Mouse (Mus musculus): ENCODE measurements around the gene Tob1.

The Tob1 gene

DNA sequence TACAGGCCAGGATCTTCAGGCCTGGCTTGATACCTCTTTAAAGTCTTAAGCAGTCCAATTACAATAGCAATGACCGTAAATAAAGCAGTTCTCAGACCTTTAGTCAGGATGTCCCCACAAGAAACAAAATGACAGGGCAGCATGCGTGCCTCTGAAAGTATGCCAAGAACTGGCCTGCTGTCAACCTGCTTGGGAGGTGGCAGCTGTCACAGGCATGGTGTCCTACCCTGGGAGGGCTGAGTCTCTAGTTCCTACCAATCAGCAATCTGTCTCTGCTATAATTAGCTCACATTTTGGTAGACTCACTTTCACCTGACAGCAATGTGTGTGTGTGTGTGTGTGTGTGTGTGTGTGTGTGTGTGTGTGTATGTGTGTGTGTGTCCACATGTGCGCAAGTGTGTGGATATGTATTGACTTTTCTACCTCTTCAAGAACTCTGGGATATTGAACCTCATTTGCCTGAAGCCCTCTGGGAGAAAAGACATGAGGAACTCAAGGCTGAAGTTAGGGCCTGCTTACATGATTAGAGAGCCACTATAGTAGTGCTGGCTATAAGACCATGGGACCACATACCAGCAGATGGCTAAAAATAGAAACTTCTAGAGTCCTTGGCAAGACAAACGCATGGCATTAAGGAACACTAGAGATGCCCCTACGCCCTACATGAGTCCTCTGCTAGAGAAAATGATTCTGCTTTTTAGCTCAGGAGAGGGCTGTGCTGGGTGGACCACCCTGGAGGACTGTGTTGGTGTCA lies 18.1 kb downstream of the Tob1 start:
- DNase-seq (ENCODE audit: low read depth, low spot score): no peak

GRCm38 (mm10) chr11:94230244-94230643 lies 19.0 kb downstream of the Tob1 start:
- no peak for DNase-seq (ENCODE audit: low read depth, low spot score)

DNA sequence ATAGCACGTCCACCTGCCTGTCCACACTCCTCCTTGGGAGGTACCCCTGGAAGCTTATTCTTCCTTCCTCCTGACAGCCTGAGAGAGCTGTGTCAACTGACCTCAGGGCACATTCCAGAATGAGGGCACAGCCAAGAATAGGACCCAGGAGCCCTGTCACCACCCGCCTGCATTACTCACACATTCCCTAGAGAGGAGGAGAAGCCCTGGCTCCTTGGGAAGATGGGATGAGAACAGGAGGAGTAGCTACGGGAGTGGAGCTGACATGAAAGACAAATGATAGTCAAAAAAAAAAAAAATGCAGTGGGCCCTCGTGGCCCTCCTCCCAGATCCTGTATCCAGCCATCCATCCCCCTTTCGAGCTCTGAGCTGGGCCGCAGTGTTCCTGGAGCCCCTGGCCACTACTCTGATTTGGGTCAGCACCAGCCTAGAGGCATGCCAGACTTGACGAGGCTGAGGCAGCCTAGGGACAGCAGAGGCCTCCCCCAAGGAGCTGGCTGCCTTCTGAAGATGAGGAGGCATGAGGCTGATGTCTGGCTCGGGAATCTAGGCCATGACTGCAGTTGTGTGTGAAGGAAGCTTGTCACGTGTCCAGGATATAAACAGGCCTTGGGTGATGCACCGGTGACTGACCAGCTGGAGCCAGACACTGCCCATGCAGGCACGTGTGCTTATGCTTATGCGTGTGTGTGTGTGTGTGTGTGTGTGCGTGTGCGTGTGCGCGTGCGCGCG lies 20.7 kb downstream of the Tob1 start:
- no peak for DNase-seq (ENCODE audit: low read depth, low spot score)

GRCm38 (mm10) chr11:94233405-94233804 lies 22.2 kb downstream of the Tob1 start:
- no peak for DNase-seq (ENCODE audit: low read depth, low spot score)

GRCm38 (mm10) chr11:94234380-94234779 lies 23.1 kb downstream of the Tob1 start:
- DNase-seq (ENCODE audit: low read depth, low spot score): no peak

DNA sequence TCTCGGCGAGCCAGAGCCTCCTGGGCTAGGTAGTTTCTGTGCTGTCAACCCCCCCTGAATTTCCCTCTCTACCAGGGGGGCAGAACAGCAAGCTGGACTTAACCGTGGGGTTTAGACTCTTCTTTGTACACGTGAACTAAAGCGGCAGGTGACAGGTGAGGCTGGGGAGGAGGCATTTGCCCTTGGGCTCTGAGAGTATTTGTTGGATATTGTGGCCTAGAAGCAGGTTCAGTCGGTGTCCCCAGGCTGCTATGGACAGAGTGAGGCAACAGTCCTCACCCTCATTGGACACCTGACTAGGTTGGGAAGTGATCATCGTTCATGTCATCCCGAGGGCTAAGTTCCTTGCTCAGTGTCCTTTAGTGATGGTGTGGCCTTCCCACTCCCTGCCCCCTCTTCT lies 23.6 kb downstream of the Tob1 start:
- DNase-seq (ENCODE audit: low read depth, low spot score): no peak

GRCm38 (mm10) chr11:94236074-94236473 lies 24.8 kb downstream of the Tob1 start:
- peak; percentile 71 for DNase-seq (ENCODE audit: low read depth, low spot score)

DNA sequence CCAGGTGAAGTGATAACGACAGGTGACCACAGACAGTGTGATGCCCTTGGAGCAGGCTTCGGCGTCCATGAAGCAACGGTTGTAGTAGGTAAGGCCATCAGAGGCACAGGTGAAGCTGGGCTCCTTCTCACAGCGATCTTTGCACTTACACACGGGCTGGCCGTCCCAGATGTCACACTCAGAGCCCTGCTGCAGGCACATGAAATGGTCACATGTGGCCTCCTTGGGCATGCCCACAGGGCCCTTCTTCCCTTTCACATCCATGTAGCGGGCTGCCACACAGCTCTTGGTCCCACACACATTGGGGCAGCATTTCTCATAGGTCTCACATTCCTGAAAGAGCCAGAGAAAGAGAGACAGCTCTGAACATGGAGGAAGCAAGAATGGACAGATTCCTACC lies 27.5 kb downstream of the Tob1 start:
- no peak for DNase-seq (ENCODE audit: low read depth, low spot score)

- DNase-seq (ENCODE audit: low read depth, low spot score): peak; percentile 53
Observed at GRCm38 (mm10) chr11:94239706-94240105, 28.5 kb downstream of the Tob1 start.

DNA sequence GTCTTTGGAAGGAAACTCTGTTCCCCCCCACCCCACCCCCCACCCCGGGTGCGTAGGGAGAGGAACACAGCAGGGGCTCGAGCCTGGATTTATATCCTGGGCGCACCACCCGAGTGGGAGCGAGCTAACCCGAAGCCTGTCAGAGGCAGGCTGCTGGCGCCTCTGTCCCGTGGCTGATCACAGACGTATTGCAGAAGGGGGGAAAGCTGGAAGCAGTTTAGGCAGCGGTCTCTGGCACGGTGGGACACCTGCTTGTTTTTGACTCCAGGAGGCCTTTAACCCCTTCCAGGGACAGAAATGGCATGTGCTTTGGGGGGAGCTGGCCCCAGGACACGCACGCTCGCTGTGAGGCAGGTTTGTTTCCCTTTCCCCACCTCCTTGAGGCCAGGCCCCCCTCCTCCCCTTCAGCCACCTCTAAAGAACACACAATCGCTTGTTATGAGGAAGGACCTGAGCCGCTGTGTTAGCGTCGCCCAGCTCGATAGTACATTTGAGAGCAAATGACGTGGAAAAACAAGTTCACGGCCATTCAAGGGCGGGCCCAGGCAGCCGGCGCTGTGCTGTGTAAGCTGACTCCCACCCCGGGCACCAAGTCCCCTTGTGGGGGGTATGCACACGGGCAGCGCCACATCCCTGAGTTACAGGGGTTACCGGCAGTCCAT lies 31.6 kb downstream of the Tob1 start:
- DNase-seq (ENCODE audit: low read depth, low spot score): no peak

- DNase-seq (ENCODE audit: low read depth, low spot score): no peak
Observed at GRCm38 (mm10) chr11:94243422-94244180, 32.3 kb downstream of the Tob1 start.

- DNase-seq (ENCODE audit: low read depth, low spot score): no peak
Observed at GRCm38 (mm10) chr11:94244385-94244784, 33.1 kb downstream of the Tob1 start.

DNA sequence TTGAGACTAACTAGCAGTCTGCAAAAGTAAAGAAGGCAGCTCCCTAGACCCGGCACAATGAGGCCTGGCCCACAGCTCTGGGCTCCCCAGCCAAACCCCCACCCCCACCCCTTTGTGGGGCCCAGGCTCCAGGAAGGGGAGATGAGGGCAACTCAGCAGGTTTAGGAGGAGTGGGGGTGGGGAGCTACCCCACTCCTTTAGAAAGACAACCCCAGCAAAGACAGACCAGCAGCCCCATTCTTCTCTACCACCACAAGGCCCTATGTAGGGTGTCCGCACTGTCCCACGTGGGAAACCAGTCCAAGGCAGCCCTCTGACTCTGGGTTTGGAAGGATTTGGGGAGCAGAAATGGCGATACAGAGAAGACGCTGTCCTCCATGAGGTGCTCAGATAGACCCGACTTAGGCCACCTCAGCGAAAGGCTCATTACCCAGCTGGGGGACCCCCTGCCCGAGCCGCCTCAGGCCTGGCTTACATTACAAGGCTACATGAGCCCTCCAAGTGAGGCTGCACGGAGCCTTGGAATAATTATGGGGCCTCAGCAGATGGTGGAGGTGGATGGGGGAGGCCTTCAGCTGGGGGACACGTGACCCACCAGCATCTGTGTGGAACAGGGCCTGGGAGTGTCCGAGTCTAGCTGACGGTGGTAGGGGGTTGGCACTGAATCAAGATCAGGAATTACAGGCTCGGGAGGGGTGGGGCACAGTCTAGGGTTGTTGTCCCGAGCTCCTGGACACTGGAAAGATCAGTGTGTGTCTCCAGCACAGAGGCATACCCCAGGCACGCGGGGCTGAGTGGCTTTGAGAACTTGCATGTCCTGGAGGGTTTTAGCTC lies 34.9 kb downstream of the Tob1 start, which contains the start of gene Wfikkn2:
Wfikkn2 (minus strand) TSS at position 51 of the 834 bp plus-strand sequence.
- DNase-seq (ENCODE audit: low read depth, low spot score): peak; percentile 55

DNA sequence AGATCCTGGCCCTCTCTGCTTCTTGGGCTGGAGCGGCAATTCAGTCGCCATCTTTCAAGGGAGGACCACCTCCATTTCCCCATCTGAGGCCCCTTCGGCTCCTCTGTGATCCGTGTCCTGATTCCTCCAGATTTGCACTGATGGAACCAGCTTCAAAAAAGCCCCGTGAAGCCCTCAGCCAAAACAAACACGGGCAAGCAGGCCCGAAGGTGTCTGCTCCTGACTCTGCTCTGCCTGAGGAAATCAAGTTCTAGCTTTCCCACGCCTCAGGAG lies 35.5 kb downstream of the Tob1 start:
- no peak for DNase-seq (ENCODE audit: low read depth, low spot score)

- DNase-seq (ENCODE audit: low read depth, low spot score): no peak
Observed at GRCm38 (mm10) chr11:94253156-94253555, 41.9 kb downstream of the Tob1 start.

GRCm38 (mm10) chr11:94253691-94254090 lies 42.4 kb downstream of the Tob1 start:
- DNase-seq (ENCODE audit: low read depth, low spot score): no peak

GRCm38 (mm10) chr11:94255733-94256132 lies 44.5 kb downstream of the Tob1 start:
- DNase-seq (ENCODE audit: low read depth, low spot score): no peak

DNA sequence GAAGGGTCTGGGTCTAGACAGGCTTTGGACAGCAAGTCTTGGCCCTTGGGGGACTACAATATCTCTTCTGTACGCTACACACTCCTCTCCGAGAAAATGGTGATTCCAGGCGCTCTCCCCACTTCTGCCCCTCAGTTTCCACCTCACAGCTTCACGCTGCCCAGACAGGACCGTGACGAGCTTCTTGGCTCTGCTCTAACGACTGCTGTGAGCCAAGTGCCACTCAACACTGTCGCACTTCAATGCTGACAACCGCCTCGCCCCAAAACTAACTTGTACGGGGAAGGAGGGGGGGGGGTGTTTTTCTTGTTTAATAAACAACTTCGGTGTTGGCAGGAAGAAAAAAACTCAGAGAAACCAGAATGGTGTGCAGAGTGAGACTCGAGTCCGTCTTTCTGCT lies 46.7 kb downstream of the Tob1 start:
- no peak for DNase-seq (ENCODE audit: low read depth, low spot score)

- no peak for DNase-seq (ENCODE audit: low read depth, low spot score)
Observed at GRCm38 (mm10) chr11:94259814-94260213, 48.6 kb downstream of the Tob1 start.

DNA sequence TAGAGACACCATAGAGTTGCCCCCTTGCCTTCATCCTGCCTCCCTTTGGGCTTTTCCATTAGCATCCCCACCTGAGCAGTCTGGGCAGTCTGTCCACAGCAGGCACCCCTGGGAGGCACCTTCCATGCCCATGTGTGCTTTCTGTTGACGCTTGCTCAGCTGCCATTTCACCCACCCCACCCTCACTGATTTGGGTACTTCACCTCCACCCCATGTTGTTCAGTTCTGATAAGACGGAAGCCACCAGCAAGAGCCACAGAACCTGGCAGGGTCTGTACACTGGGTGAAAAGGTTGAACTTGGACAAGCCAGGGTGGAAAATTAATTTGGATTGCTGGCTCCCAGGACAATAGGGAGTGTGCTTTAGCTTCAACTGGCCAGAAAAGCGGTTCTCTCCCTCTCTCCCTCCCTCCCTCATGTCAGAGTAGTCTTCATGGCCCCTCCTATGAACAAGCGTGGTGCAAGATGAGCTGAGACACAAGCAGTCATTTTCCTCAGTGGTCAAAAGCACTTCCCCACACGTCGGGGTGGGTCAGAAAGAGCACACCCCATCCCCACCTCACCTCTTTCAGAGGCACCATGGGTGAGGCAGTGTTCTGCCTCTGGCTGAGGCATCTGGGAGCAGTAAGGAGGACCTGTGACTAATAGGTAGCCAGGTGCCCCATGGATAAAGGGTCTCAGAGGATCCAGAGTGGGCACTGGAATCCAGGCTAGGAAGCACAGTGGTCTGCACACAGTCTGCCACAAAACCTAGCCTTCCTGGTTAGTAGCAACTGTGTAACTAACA lies 50.5 kb downstream of the Tob1 start:
- no peak for DNase-seq (ENCODE audit: low read depth, low spot score)

All from retina, postnatal 7 days (tissue).